Mouse (Mus musculus) thymus, postnatal 10 days (tissue): ENCODE data around the gene Olfr392.

Experiments
- DNase-seq, 2 experiments: peaks; one replicate each; pipeline ENCODE4 v3.0.0; 2021; ENCODE audit warnings: low spot score in 2 of 2

Gene Olfr392

GRCm38 (mm10) chr11:73816949-73817348 is at the start of gene Olfr392:
Gene Olfr392 (minus strand): TSS chr11:73817049.
- DNase-seq = no peak

DNA sequence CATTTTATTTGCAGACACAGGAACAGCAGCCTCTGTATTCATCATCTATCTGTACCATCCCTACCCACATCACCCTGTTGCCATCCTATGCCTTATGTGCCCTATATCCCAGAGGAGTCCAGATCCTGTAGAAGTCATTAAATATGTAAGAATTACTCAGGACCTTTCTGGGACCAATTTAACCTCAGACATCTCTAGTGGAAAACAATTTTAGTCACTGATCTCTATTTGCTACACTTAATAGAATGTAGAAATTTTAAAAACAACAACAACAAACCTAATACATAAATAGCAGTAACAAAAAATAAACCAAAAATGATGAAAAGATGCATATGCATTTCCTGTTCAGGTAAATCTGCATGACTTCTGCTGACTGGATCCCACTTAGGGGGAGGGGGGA is 34.5 kb upstream of the Olfr392 start, which contains the start of gene Olfr393:
TSS of gene Olfr393 (minus strand) at position 101 of the 400 bp plus-strand sequence.
- DNase-seq = no peak

DNA sequence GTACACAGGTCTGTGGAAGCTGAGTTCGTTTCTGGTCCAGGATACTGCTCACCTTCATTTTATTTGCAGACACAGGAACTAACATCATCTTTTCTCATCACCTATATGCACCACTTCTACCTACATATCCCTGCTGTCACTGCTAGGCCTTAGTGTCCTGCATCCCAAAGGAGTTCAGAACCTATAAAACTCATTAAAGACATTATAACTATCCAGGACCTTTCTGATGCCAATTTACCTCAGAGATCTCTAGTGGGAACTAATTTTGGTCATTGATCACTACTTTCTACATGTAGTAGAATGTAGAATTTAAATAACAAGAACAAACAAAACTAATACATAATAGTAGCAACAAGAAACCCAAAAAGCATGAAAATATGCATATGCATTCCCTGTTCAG is 13.9 kb downstream of the Olfr392 start, which contains the start of gene Olfr391-ps:
TSS of gene Olfr391-ps (minus strand) at position 101 of the 400 bp plus-strand sequence.
- no peak for DNase-seq

DNA sequence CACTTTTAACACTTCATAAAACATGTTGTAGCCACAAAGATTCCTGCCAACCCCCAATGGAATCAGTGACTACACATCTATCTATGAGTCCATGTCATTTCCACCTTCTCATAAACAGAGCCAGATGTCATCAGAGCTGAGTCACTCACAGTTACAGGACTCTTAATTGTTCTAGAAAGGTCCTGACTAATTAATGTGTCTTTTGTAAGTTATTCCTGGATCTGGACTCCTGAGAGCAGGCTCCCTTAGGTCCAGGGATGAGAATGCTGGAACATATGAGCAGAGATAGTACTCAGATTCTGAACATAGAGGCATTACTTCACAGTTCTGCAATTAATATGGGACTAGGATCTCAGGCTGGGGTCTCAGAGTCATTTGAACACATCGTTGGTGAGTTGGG is 34.2 kb downstream of the Olfr392 start, which contains the start of gene Olfr390:
TSS of gene Olfr390 (plus strand) at position 301 of the 400 bp plus-strand sequence.
- DNase-seq = no peak

DNA sequence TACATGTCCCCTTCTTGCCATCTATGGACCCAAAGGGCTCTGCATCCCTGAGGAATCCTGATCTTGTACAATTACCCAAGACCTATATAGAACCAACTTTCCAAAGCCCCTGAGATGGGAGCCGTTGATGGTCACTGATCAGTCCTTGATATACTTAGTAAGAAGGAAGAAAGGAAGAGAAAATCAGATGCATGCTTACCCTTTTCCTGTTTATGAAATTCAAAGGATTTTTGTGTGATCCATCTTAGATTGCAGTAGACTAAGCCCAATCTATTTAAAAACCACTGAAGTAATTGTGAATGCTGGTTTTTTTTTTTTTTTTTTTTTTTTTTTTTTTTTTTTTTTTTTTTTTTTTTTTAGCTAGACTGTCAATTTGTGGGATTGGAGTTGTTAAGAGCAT is 36.2 kb downstream of the Olfr392 start, which contains the start of gene Olfr389:
TSS of gene Olfr389 (minus strand) at position 101 of the 400 bp plus-strand sequence.
- DNase-seq = no peak
